Mouse (Mus musculus) common myeloid progenitor, adult 5-6 weeks (primary cell): ENCODE data around the gene Doc2g. TPM values are rescaled to one million over a fixed set of nuclear protein-coding genes. Genes with fewer than 3 reads are reported as not detected.
A peak's percentile ranks its signal among the peaks of the same experiment; 100 is the strongest.
"Not testable (repeated sequence)": the region's sequence is repeated elsewhere in the genome, so short reads cannot be mapped to it uniquely, and the experiment has no call there.

Source experiments
- ATAC-seq: replicated peaks from 2 replicates; pipeline ENCODE4 v1.8.0; 2016; ENCODE audit warnings: low read depth, mild to moderate bottlenecking, moderate TSS enrichment, inconsistent platforms; ENCODE audit not compliant: poor library complexity, severe bottlenecking
- total RNA-seq: library from RNA; stranded (forward); fragments of 200-1000, 187-1606 nt; gene quantifications from 2 replicates; pipeline ENCODE4 v1.2.3, GENCODE M21; 2017

Gene Doc2g
- total RNA-seq, 1 experiment from 2014 or later, result 0.41 TPM

DNA sequence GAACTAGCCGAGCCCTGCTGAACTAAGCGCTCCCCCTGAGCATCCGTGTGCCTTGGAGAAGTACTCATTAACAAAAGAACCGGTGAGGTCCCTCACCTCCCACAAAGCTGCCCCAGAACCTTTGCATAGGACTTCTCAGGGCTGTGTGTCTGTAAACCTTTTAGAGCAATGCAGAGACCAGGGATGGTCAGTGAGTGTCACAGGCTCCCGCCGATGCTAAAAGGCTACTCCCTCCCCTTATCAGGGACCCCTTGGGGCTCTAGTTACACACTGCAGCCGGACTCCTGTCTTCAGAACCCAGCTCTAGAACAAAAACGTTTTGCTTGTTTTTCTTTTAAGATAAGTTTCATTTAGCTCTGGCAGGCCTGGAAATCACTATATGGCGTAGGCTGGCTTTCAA, 10.0 kb downstream of the Doc2g start:
- ATAC-seq, result peak; percentile 9; the same call in 1 of the 2 replicates

GRCm38 (mm10) chr19:4014802-4015201, 11.7 kb downstream of the Doc2g start:
- ATAC-seq, result no peak

- ATAC-seq, result no peak
These were observed 12.5 kb downstream of the Doc2g start for GRCm38 (mm10) chr19:4015635-4016034.

DNA sequence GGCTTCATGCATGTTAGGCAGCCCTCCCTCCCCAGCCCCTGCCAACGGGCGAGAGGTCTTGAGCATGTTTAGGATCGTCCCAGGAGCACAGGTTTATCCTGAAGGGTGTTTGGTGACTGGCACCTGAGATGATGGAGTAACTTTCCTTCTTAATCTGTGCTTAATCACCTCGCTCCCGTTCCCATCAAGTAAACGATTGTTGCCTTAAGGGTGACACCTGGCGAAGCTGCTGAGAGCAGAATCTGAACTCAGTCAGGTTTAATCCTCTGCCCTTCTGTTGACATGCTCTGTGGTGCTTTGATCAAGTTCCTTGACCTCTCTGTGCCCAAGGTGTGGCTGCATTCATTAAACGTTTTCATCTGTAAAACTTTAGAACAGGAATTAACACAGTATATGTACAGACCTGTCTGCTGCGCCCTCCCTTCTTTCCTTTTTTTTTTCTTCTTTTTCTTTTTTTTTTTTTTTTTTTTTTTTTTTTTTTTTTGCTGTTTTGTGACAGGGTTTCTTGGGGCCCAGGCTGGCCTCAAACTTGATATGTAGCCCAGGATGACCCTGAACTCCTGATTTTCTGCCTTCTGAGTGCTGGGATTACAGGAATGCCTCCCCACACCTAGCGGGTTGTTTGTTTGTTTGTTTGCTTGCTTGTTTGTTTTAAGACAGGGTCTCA, 14.9 kb downstream of the Doc2g start:
- ATAC-seq, result no peak

DNA sequence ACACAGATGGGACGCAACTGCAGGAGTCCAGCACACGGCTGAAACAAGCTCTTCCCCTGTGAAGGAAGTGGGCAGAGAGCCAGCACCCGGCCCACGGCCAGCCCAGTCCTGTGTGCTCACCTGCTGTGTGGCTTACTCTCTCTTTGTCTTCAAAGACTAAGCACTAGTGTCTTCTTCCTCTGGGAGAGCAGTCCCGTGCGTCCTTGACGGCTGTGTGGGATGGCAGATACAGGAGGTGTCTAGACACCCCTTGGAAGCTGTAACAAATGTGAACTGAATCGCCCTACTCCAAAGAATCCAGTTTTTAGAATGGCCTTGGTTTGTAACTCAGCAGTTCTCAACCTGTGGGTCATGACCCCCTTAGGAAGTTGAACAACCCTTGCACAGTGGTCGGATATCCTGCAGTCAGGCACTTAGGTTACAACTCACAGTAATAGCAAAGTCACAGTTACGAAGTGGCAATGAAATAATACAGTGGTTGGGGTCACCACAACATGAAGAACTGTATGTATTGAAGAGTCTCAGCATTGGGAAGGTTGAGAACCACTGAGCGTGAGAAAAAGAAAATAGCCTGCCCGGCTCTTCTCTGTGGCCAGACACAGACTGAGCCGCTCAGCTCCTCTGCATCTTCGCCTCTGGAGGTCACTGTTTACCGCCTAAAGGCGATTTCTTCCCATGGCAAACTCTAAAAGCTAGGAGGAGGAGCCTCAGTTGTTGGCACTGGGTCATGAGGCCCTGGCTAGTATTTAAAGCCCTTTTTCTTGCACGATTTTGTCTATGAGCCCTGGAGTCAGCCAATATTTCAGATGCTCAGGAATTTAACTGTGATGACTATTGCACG, 15.8 kb downstream of the Doc2g start:
- peak; percentile 96 for ATAC-seq

GRCm38 (mm10) chr19:4023185-4023584, 20.1 kb downstream of the Doc2g start:
- no peak for ATAC-seq

- ATAC-seq, result no peak
These were observed 24.5 kb downstream of the Doc2g start for GRCm38 (mm10) chr19:4027576-4027975.

DNA sequence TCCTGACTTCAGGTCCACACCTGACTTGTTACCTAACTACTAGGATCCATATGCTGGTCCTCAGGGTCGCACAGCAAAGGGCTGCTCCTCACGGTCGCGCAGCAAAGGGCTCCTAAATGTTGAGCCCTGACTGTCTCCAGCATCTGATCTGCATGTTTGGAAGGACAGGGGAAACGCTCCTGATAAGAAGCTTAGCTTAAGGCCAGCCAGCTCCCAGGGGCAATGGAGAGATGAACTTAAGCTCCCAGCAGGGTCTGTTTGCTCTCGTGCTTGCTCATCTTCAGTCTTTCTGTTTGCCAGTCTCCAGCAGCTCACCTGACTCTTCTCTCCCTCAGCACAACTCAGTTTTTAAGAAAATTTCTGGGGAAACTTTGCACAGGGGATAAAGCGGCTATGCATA, 29.6 kb downstream of the Doc2g start:
- no peak for ATAC-seq

DNA sequence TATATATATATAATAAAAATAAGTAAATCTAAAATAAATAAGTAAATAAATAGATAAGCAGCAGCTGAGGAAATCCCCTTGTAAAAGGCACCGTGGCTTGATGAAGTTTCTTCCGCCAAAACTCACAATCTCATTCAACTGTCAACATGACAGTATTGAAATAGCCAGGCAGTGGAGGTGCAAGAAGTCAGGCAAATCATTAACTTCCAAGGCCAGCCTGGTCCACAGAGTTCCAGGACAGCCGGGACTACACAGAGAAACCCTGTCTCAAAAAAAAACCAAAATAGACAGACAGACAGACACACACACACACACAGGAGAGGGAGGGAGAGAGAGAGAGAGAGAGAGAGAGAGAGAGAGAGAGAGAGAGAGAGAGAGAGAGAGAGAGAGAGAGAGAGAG, 30.2 kb downstream of the Doc2g start:
- ATAC-seq, result no peak

GRCm38 (mm10) chr19:4033742-4034141, 30.6 kb downstream of the Doc2g start:
- no peak for ATAC-seq

DNA sequence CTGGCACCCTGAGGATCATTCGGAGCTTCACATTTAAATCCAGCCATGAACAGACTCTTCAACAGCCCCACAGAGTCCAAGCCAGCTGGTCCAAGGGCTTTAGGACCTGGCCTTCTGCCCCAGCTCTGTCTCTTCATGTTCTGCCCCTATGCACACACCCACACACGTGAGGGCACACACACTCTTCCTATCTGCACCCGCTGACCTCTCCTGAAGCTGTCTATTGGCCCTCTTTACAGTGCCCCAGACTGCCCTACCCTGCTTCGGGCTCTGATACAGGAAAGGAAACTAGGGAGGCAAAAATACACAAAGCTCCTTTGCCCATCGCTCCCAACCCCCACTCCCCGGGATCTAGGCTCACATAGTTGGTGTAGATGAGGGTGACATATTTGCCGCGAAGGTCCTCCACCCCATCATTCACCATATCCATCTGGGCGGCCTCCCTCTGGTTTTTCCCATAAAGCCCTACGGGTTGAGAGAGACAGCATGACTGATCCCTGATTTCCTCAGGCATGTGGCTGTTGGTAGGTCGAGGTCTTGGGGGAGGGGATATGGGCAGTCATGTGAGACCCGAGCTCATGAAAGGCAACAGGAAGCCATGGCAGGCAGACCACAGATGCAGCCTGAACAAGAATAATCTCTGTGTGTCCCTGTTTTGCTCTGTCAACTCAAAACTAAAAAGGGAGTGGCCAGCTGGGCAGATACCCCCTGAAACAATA, 33.4 kb downstream of the Doc2g start:
- no peak for ATAC-seq

DNA sequence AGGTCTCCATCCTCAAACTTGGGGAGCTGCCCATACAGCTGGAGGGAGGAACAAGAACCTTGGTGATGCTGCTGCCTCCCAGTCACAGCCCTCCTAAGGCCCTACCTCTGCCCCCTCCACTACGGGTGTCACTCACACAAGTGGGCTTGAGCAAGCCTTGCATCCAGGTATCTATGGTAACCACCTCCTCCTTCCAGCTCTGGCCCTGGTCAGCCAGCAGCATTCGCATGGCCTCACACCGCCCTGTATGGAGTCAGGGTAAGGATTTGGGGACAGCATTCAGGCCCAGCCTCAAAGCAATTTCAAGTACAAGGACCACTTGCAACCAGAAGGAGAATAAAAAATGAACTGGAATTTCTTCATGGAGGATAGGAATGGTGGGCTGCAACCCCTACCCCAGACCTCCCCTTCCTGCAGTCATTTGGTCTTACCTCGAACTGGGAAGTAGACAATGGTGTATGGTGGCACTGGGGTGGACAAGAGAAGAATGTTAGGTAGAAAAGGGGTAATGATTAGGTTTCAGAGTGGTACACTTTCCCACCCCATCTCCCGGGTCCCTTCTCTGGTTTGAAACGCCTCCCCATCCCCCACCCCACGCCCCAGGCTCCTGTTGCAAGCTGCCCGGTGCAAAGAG, 34.2 kb downstream of the Doc2g start:
- ATAC-seq, result not testable (repeated sequence)

DNA sequence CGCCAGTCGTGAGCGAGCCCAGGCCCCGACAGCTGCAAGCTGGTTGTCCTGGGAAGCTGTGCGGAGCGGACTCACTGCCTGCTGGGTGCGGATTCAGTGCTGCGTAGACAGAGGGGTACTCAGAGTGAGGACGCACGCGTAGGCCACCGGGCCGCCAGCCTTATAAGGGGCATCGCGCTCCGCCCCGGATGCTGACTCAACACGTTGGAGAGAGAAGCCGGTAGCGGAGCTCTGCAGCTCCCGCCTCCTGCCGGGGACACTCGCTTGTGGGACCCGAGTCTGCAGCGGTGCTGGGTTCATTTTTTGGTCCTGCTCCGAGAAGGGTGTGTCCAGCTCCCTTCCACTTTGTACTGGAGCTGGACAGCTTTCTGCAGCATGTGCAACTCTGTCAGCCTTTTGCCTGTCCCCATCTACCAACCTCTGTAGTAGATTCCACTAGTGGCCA, 34.7 kb downstream of the Doc2g start, which contains the start of gene Gstp1:
Gene Gstp1 (minus strand): TSS at position 198 of the 445 bp plus-strand sequence.
- peak; percentile 97 for ATAC-seq

- ATAC-seq, result not testable (repeated sequence)
These were observed 37.8 kb downstream of the Doc2g start for GRCm38 (mm10) chr19:4040941-4041340.

DNA sequence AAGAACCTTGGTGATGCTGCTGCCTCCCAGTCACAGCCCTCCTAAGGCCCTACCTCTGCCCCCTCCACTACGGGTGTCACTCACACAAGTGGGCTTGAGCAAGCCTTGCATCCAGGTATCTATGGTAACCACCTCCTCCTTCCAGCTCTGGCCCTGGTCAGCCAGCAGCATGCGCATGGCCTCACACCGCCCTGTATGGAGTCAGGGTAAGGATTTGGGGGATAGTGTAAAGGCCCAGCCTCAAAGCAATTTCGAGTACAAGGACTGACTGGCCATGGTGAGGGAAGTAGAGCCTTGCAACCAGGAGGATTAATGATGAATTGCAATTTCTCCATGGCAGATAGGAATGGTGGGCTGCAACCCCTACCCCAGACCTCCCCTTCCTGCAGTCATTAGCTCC, 38.4 kb downstream of the Doc2g start:
- not testable (repeated sequence) for ATAC-seq

DNA sequence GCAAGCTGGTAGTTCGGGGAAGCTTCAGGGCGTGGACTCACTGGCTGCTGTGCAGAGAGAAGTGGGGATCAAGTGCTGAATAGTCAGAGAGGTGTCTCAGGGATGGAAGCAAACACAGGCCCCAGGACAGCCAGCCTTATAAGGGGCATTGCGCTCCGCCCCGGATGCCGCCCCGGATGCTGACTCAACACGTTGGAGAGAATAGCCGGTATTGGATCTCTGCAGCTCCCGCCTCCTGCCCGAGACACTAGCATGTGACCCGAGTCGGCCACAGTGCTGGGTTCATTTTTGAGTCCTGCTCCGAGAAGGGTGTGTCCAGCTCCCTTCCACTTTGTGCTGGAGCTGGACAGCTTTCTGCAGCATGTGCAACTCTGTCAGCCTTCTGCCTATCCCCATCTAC, 39.0 kb downstream of the Doc2g start:
- no peak for ATAC-seq

- ATAC-seq, result not testable (repeated sequence)
These were observed 41.0 kb downstream of the Doc2g start for GRCm38 (mm10) chr19:4044109-4044508.

DNA sequence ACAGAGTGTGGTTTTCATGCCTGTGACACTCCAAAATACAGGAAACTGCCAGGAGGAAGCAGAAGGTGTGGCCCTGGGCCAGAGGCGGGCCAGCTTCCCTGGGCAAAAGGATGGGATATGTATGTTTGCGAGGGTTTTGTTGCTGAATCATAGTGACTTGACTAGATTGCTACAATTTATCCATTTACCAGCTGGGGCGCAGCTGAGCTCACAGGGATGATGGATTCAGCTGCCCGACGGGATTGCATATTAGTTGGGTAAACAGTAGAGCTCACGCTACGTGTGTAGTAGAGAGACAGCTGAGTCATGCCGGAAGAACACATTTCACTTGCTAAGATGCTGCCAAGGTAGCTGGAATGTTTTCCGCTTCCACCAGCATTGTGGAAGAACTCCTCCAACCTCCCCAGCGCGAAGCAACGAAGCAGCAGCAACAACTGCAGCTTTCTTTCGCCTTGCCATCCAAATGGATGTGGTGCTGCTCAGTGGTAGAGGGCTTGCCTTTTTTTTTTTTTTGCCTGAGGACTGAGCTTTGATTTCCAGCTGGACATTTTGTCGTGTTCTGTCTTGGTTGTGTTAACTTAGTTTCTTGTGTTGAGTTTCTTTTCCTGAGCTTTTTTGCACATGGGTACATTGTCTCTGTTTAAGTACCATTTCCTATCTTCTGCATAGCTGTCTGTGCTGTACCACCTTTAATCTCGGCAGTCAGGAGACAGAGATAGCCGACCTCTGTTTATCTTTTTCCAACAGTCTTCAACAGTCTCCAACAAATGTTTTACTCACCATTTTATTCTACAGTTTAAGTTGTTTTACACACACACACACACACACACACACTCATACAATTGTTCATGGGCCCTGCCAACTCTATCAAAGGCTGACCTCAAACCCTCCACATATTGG, 43.1 kb downstream of the Doc2g start, which contains the start of gene Gstp2:
Gene Gstp2 (minus strand): TSS at position 58 of the 900 bp plus-strand sequence.
- peak; percentile 59; the same call in 1 of the 2 replicates for ATAC-seq

DNA sequence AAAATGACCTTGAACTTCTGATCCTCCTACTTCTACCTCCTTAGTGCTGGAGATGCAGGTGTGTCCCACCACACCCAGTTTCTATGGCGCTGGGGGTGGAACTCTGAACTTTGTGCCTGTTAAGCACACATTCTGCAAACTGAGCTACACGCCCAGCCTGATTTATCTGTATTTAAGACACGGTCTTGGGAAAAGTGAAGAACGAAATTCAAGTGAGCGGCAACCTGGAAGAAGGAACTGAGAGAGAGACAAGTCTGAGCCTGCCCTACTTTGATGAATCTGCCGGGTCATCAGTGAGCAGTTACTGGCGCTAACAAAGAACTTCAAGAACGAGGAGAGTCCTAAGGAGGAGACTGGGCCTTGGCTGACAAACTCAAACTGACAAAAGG, 43.7 kb downstream of the Doc2g start:
- no peak for ATAC-seq
